Mouse (Mus musculus): ENCODE measurements around the gene Emilin1. TPM values are rescaled to one million over a fixed set of nuclear protein-coding genes. Genes with fewer than 3 reads are reported as not detected.
A peak's percentile ranks its signal among the peaks of the same experiment; 100 is the strongest.

Gene Emilin1
- polyA plus RNA-seq, 1 experiment = not detected

- Histone ChIP-seq H3K4me3 (ENCODE audit: insufficient read depth, low read depth, low read length) (no peak overlapping the region), H3K27ac (ENCODE audit: insufficient read depth, low read depth, low read length) (no peak overlapping the region), H3K4me1 (ENCODE audit: control insufficient read depth, insufficient read depth, low read length) (peaks cover 27% of the 10 kb centered on the region)
- no peak for TF ChIP-seq CTCF (IDR thresholded peaks at IDR 0.05; ENCODE audit: insufficient read depth, low read depth, low read length)
- no peak for TF ChIP-seq POLR2A (IDR thresholded peaks at IDR 0.05; ENCODE audit: insufficient read depth, low read depth, low read length)
- WGBS = 60% methylated on average over 11 of the region's 11 CpGs
Measured at GRCm38 (mm10) chr5:30919831-30920614, 6.8 kb downstream of the Emilin1 start.

GRCm38 (mm10) chr5:30920621-30921020, 7.4 kb downstream of the Emilin1 start:
- 64% methylated on average over 19 of the region's 19 CpGs for WGBS
- no peak overlapping the region for H3K4me3 ChIP-seq (ENCODE audit: insufficient read depth, low read depth, low read length)
- TF ChIP-seq POLR2A (IDR thresholded peaks at IDR 0.05; ENCODE audit: insufficient read depth, low read depth, low read length) (no peak), CTCF (IDR thresholded peaks at IDR 0.05; ENCODE audit: insufficient read depth, low read depth, low read length) (no peak)

GRCm38 (mm10) chr5:30921256-30922033, 8.2 kb downstream of the Emilin1 start, which contains the start of gene Khk:
Khk (plus strand) TSS chr5:30921431.
- peak within 1 kb of the TSS; percentile 87; the same call in 1 of the 2 replicates for H3K27ac ChIP-seq (ENCODE audit: insufficient read depth, low read depth, low read length)
- TF ChIP-seq CTCF (IDR thresholded peaks at IDR 0.05; ENCODE audit: insufficient read depth, low read depth, low read length) (peak; percentile 83), POLR2A (IDR thresholded peaks at IDR 0.05; ENCODE audit: insufficient read depth, low read depth, low read length) (peak; percentile 77)
- H3K4me1 ChIP-seq (ENCODE audit: control insufficient read depth, insufficient read depth, low read length) = peaks cover 20% of the 10 kb centered on the region
- peak within 1 kb of the TSS; percentile 93 for H3K4me3 ChIP-seq (ENCODE audit: insufficient read depth, low read depth, low read length)
- WGBS = under 1% methylated on average over 39 of the region's 40 CpGs

More at GRCm38 (mm10) chr5:30920621-30921020, 7.4 kb downstream of the Emilin1 start:
- Histone ChIP-seq H3K27ac (ENCODE audit: insufficient read depth, low read depth, low read length) (no peak overlapping the region), H3K4me1 (ENCODE audit: control insufficient read depth, insufficient read depth, low read length) (peaks cover 24% of the 10 kb centered on the region)

GRCm38 (mm10) chr5:30922581-30923041, 9.4 kb downstream of the Emilin1 start:
- no peak for TF ChIP-seq CTCF (IDR thresholded peaks at IDR 0.05; ENCODE audit: insufficient read depth, low read depth, low read length)
- TF ChIP-seq POLR2A (IDR thresholded peaks at IDR 0.05; ENCODE audit: insufficient read depth, low read depth, low read length) = no peak
- 81% methylated on average over 10 of the region's 10 CpGs for WGBS
- H3K4me3 ChIP-seq (ENCODE audit: insufficient read depth, low read depth, low read length) = no peak overlapping the region

GRCm38 (mm10) chr5:30923119-30923518, 9.9 kb downstream of the Emilin1 start:
- Histone ChIP-seq H3K4me1 (ENCODE audit: control insufficient read depth, insufficient read depth, low read length) (peaks cover 20% of the 10 kb centered on the region), H3K27ac (ENCODE audit: insufficient read depth, low read depth, low read length) (no peak overlapping the region), H3K4me3 (ENCODE audit: insufficient read depth, low read depth, low read length) (no peak overlapping the region)
- TF ChIP-seq CTCF (IDR thresholded peaks at IDR 0.05; ENCODE audit: insufficient read depth, low read depth, low read length) (no peak), POLR2A (IDR thresholded peaks at IDR 0.05; ENCODE audit: insufficient read depth, low read depth, low read length) (no peak)
- WGBS = 87% methylated on average over 6 of the region's 6 CpGs

More at GRCm38 (mm10) chr5:30922581-30923041, 9.4 kb downstream of the Emilin1 start:
- H3K27ac ChIP-seq (ENCODE audit: insufficient read depth, low read depth, low read length) = no peak overlapping the region
- H3K4me1 ChIP-seq (ENCODE audit: control insufficient read depth, insufficient read depth, low read length) = peaks cover 20% of the 10 kb centered on the region

- H3K4me3 ChIP-seq (ENCODE audit: insufficient read depth, low read depth, low read length) = no peak overlapping the region
- H3K4me1 ChIP-seq (ENCODE audit: control insufficient read depth, insufficient read depth, low read length) = peaks cover 20% of the 10 kb centered on the region
- H3K27ac ChIP-seq (ENCODE audit: insufficient read depth, low read depth, low read length) = no peak overlapping the region
- WGBS = 83% methylated on average over 8 of the region's 8 CpGs
- TF ChIP-seq CTCF (IDR thresholded peaks at IDR 0.05; ENCODE audit: insufficient read depth, low read depth, low read length) = no peak
- TF ChIP-seq POLR2A (IDR thresholded peaks at IDR 0.05; ENCODE audit: insufficient read depth, low read depth, low read length) = no peak
Measured at GRCm38 (mm10) chr5:30924614-30925013, 11.4 kb downstream of the Emilin1 start.

GRCm38 (mm10) chr5:30925217-30925616, 12.0 kb downstream of the Emilin1 start:
- H3K27ac ChIP-seq (ENCODE audit: insufficient read depth, low read depth, low read length) = no peak overlapping the region
- peaks cover 20% of the 10 kb centered on the region for H3K4me1 ChIP-seq (ENCODE audit: control insufficient read depth, insufficient read depth, low read length)
- WGBS = 89% methylated on average over 5 of the region's 5 CpGs
- H3K4me3 ChIP-seq (ENCODE audit: insufficient read depth, low read depth, low read length) = no peak overlapping the region
- TF ChIP-seq POLR2A (IDR thresholded peaks at IDR 0.05; ENCODE audit: insufficient read depth, low read depth, low read length) (no peak), CTCF (IDR thresholded peaks at IDR 0.05; ENCODE audit: insufficient read depth, low read depth, low read length) (no peak)

GRCm38 (mm10) chr5:30926073-30926472, 12.9 kb downstream of the Emilin1 start:
- Histone ChIP-seq H3K27ac (ENCODE audit: insufficient read depth, low read depth, low read length) (no peak overlapping the region), H3K4me3 (ENCODE audit: insufficient read depth, low read depth, low read length) (no peak overlapping the region), H3K4me1 (ENCODE audit: control insufficient read depth, insufficient read depth, low read length) (peaks cover 19% of the 10 kb centered on the region)
- no peak for TF ChIP-seq POLR2A (IDR thresholded peaks at IDR 0.05; ENCODE audit: insufficient read depth, low read depth, low read length)
- TF ChIP-seq CTCF (IDR thresholded peaks at IDR 0.05; ENCODE audit: insufficient read depth, low read depth, low read length) = no peak
- WGBS = 81% methylated on average over 2 of the region's 2 CpGs
